7 mouse cellular contexts compared by ENCODE assay signal in genomic region chr7:17076542-17076941, GRCm38 (mm10).
"Had no signal": no experiment of that assay in that cellular context is flagged by ENCODE, and none has a peak within 500 bp of the region (broad histone marks: within the 10 kb centered on the region; RNA-seq: fewer than 3 reads in every experiment).

No protein-coding gene starts in this region.

- DNase-seq: kidney, postnatal 25 days; lung, embryonic 14.5 days; lung, postnatal 10 days; lung, postnatal 4 days; right cerebral cortex, postnatal 14 days; thymus, adult 2 months; thymus, postnatal 25 days had no signal
